Mouse (Mus musculus) kidney, postnatal 0 days (tissue): Measurements from ENCODE around the gene Dnah6. TPM values are rescaled to one million over a fixed set of nuclear protein-coding genes. Genes with fewer than 3 reads are reported as not detected.

ENCODE experiments used
- ATAC-seq: fragments of 200-750 bp; cut with Nextera tagmentation; replicated peaks from 2 replicates; pipeline ENCODE4 v1.8.0; 2017; ENCODE audit warnings: low read depth, moderate number of reproducible peaks, moderate TSS enrichment, moderate library complexity; ENCODE audit not compliant: low FRiP score
- DNase-seq: peaks from one replicate; pipeline ENCODE4 v3.0.0-alpha.2; 2016; ENCODE audit warnings: low spot score
- H3K27ac ChIP-seq: fragments of 300-500 bp; sonication (generic); 2 replicates; pipeline ENCODE4 v1.5.1; 2014; ENCODE audit warnings: mild to moderate bottlenecking
- H3K27me3 ChIP-seq: fragments of 300-500 bp; sonication (generic); 2 replicates; pipeline ENCODE4 v1.6.1; 2014; ENCODE audit warnings: low read length, mixed read lengths; ENCODE audit not compliant: insufficient read depth
- H3K36me3 ChIP-seq: fragments of 300-500 bp; sonication (generic); 2 replicates; pipeline ENCODE4 v1.6.1; 2014; ENCODE audit warnings: low read length, mixed read lengths; ENCODE audit not compliant: insufficient read depth
- H3K4me1 ChIP-seq: fragments of 300-500 bp; sonication (generic); replicated peaks from 2 replicates; pipeline ENCODE4 v1.6.1; 2014; ENCODE audit warnings: antibody characterized with exemption, low read length, mixed read lengths; ENCODE audit not compliant: insufficient read depth
- H3K4me2 ChIP-seq: fragments of 300-500 bp; sonication (generic); 2 replicates; pipeline ENCODE4 v1.6.1; 2014; ENCODE audit warnings: mild to moderate bottlenecking, low read length, moderate library complexity, mixed read lengths
- H3K4me3 ChIP-seq: fragments of 300-500 bp; sonication (generic); replicated peaks from 2 replicates; pipeline ENCODE4 v1.5.1; 2014; ENCODE audit warnings: low read depth, low read length
- H3K9ac ChIP-seq: fragments of 300-500 bp; sonication (generic); 2 replicates; pipeline ENCODE4 v1.6.1; 2014; ENCODE audit warnings: low read depth, low read length
- H3K9me3 ChIP-seq: fragments of 300-500 bp; sonication (generic); replicated peaks from 2 replicates; pipeline ENCODE4 v1.6.1; 2016; ENCODE audit warnings: low read length, inconsistent platforms, mixed read lengths
- CTCF ChIP-seq: IDR thresholded peaks from 2 replicates; pipeline ENCODE4 v1.5.1; 2016; ENCODE audit warnings: antibody characterized with exemption, low read depth, mild to moderate bottlenecking, moderate library complexity
- WGBS: fragments of 180-500 bp; shearing (Covaris S2); extraction: QIAGEN DNeasy Blood & Tissue Kit; methylation state at CpG from one replicate; pipeline ENCODE4 v1.1.7; 2014; 5-methylcytosine and 5-hydroxymethylcytosine counted together
- polyA plus RNA-seq: library from polyadenylated mRNA; unstranded; fragments of >200 nt; fragmentation: Nextera tagmentation; extraction: Ambion mirVana; gene quantifications from 2 replicates; pipeline ENCODE4 v1.2.1, GENCODE M21; 2015

Gene Dnah6
- polyA plus RNA-seq, 1 experiment from 2014 or later: 0.09 TPM

- Histone ChIP-seq H3K4me3 (no peak overlapping the region), H3K4me1 (peaks cover 10% of the 10 kb centered on the region), H3K4me2 (no peak overlapping the region), H3K36me3 (0 out of 2 replicates have a peak, but pooled peaks cover 5% of the 10 kb centered on the region), H3K9me3 (no peaks in the 10 kb centered on the region), H3K27me3 (no peaks in the 10 kb centered on the region), H3K27ac (no peak overlapping the region), H3K9ac (0 out of 2 replicates have a peak overlapping the region, but pooled peaks have one; percentile 40)
- ATAC-seq (no peak; the same call in none of the 2 replicates), DNase-seq (peak; percentile 18)
- 70% methylated on average over 9 of the region's 9 CpGs for WGBS
- no peak for TF ChIP-seq CTCF
Measured at GRCm38 (mm10) chr6:73254307-73255228, 33.1 kb upstream of the Dnah6 start.

- DNase-seq: no peak
- ATAC-seq: no peak
- no peaks in the 10 kb centered on the region for H3K9me3 ChIP-seq
- H3K36me3 ChIP-seq: 0 out of 2 replicates have a peak, but pooled peaks cover 2% of the 10 kb centered on the region
- no peak overlapping the region for H3K27ac ChIP-seq
- no peaks in the 10 kb centered on the region for H3K27me3 ChIP-seq
- no peak overlapping the region for H3K9ac ChIP-seq
- H3K4me3 ChIP-seq: no peak overlapping the region
- H3K4me1 ChIP-seq: peaks cover 13% of the 10 kb centered on the region
- 65% methylated on average over 4 of the region's 4 CpGs for WGBS
- no peak overlapping the region for H3K4me2 ChIP-seq
- TF ChIP-seq CTCF: no peak
Measured at GRCm38 (mm10) chr6:73253584-73253983, 32.1 kb upstream of the Dnah6 start.

- H3K4me3 ChIP-seq: no peak overlapping the region
- ATAC-seq: no peak
- no peaks in the 10 kb centered on the region for H3K9me3 ChIP-seq
- WGBS: 90% methylated on average over 2 of the region's 2 CpGs
- DNase-seq: no peak
- H3K9ac ChIP-seq: no peak overlapping the region
- H3K36me3 ChIP-seq: no peaks in the 10 kb centered on the region
- H3K4me1 ChIP-seq: peaks cover 13% of the 10 kb centered on the region
- no peak for TF ChIP-seq CTCF
- H3K27me3 ChIP-seq: no peaks in the 10 kb centered on the region
- no peak overlapping the region for H3K4me2 ChIP-seq
- H3K27ac ChIP-seq: no peak overlapping the region
Measured at GRCm38 (mm10) chr6:73253006-73253405, 31.6 kb upstream of the Dnah6 start.

- DNase-seq (no peak), ATAC-seq (no peak)
- no peak for TF ChIP-seq CTCF
- Histone ChIP-seq H3K4me1 (peaks cover 13% of the 10 kb centered on the region), H3K9me3 (no peaks in the 10 kb centered on the region), H3K36me3 (no peaks in the 10 kb centered on the region), H3K4me2 (no peak overlapping the region), H3K27ac (no peak overlapping the region), H3K4me3 (no peak overlapping the region), H3K27me3 (no peaks in the 10 kb centered on the region), H3K9ac (no peak overlapping the region)
Measured at GRCm38 (mm10) chr6:73252396-73252795, 30.9 kb upstream of the Dnah6 start.

GRCm38 (mm10) chr6:73251336-73251735 lies 29.9 kb upstream of the Dnah6 start:
- no peak for TF ChIP-seq CTCF
- ATAC-seq (no peak), DNase-seq (no peak)
- 80% methylated on average over 11 of the region's 11 CpGs for WGBS
- H3K9me3 ChIP-seq: no peaks in the 10 kb centered on the region
- no peaks in the 10 kb centered on the region for H3K36me3 ChIP-seq
- no peak overlapping the region for H3K4me3 ChIP-seq
- H3K27ac ChIP-seq: no peak overlapping the region
- H3K9ac ChIP-seq: no peak overlapping the region
- no peaks in the 10 kb centered on the region for H3K27me3 ChIP-seq
- peaks cover 13% of the 10 kb centered on the region for H3K4me1 ChIP-seq
- H3K4me2 ChIP-seq: no peak overlapping the region

GRCm38 (mm10) chr6:73249851-73250250 lies 28.4 kb upstream of the Dnah6 start:
- Histone ChIP-seq H3K9me3 (no peaks in the 10 kb centered on the region), H3K27me3 (no peaks in the 10 kb centered on the region), H3K4me1 (peaks cover 12% of the 10 kb centered on the region), H3K27ac (no peak overlapping the region), H3K9ac (no peak overlapping the region), H3K4me3 (no peak overlapping the region), H3K4me2 (peak overlapping the region; percentile 79), H3K36me3 (no peaks in the 10 kb centered on the region)
- TF ChIP-seq CTCF: no peak
- WGBS: 86% methylated on average over 4 of the region's 4 CpGs
- no peak for ATAC-seq
- no peak for DNase-seq
